Mouse (Mus musculus) thymus, postnatal 4 days (tissue): Measurements from ENCODE around the gene Prkar1b.

Source experiments
- DNase-seq: peaks from one replicate; pipeline ENCODE4 v3.0.0; 2021

The Prkar1b gene

GRCm38 (mm10) chr5:139145726-139146125 lies 4.1 kb downstream of the Prkar1b start:
- DNase-seq = no peak

GRCm38 (mm10) chr5:139143890-139144289 lies 5.9 kb downstream of the Prkar1b start:
- DNase-seq = no peak

GRCm38 (mm10) chr5:139141326-139141725 lies 8.5 kb downstream of the Prkar1b start:
- DNase-seq = no peak

GRCm38 (mm10) chr5:139140589-139140988 lies 9.2 kb downstream of the Prkar1b start:
- no peak for DNase-seq

- no peak for DNase-seq
These were observed 10.8 kb downstream of the Prkar1b start for GRCm38 (mm10) chr5:139138926-139139472.

- DNase-seq = no peak
These were observed 11.4 kb downstream of the Prkar1b start for GRCm38 (mm10) chr5:139138261-139138925.

GRCm38 (mm10) chr5:139137176-139137575 lies 12.6 kb downstream of the Prkar1b start:
- no peak for DNase-seq

GRCm38 (mm10) chr5:139136341-139136740 lies 13.5 kb downstream of the Prkar1b start:
- no peak for DNase-seq

- no peak for DNase-seq
These were observed 15.3 kb downstream of the Prkar1b start for GRCm38 (mm10) chr5:139134501-139134900.

- no peak for DNase-seq
These were observed 19.4 kb downstream of the Prkar1b start for GRCm38 (mm10) chr5:139130351-139130750.

GRCm38 (mm10) chr5:139129572-139130151 lies 20.1 kb downstream of the Prkar1b start:
- peak; percentile 15 for DNase-seq

- no peak for DNase-seq
These were observed 20.7 kb downstream of the Prkar1b start for GRCm38 (mm10) chr5:139129078-139129477.

- DNase-seq = no peak
These were observed 21.2 kb downstream of the Prkar1b start for GRCm38 (mm10) chr5:139128476-139129065.

GRCm38 (mm10) chr5:139125717-139126116 lies 24.1 kb downstream of the Prkar1b start:
- DNase-seq = no peak

GRCm38 (mm10) chr5:139118961-139119276 lies 30.9 kb downstream of the Prkar1b start:
- no peak for DNase-seq

- no peak for DNase-seq
These were observed 31.5 kb downstream of the Prkar1b start for GRCm38 (mm10) chr5:139118139-139118960.

- DNase-seq = no peak
These were observed 34.3 kb downstream of the Prkar1b start for GRCm38 (mm10) chr5:139115507-139115906.

- no peak for DNase-seq
These were observed 34.9 kb downstream of the Prkar1b start for GRCm38 (mm10) chr5:139114876-139115275.

- no peak for DNase-seq
These were observed 37.4 kb downstream of the Prkar1b start for GRCm38 (mm10) chr5:139112418-139112817.

GRCm38 (mm10) chr5:139111991-139112390 lies 37.8 kb downstream of the Prkar1b start:
- no peak for DNase-seq

GRCm38 (mm10) chr5:139110140-139110855 lies 39.5 kb downstream of the Prkar1b start:
- DNase-seq = peak; percentile 32

- peak; percentile 35 for DNase-seq
These were observed 42.0 kb downstream of the Prkar1b start for GRCm38 (mm10) chr5:139107815-139108214.

GRCm38 (mm10) chr5:139101783-139102182 lies 48.0 kb downstream of the Prkar1b start:
- DNase-seq = no peak
